Mouse (Mus musculus): ENCODE measurements at regions not wholly inside any gene's neighbourhood (a gene's known extent, or its start where the extent isn't known, plus 50 kb on each side); places are given as distances from the start of the nearest gene placed in this dataset.

DNA sequence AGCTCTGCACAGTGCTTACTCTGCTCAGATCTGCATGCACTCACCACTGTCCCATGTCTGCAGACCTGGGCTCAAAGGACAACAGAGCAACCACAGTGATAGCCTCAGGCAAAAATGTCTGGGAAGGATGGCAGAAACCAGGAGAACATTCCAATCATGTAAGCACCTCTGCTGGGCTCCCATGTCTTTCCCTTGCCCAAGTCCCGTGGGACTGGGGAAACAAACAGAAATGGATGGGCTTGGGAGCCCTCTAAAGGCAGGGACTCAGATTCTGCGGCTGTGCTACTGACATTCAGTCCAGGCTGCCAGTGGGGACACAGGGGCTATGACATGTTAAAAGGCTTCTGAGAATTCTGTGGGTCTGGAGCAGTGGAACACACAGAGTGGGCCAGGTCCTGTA is 128.8 kb upstream of the Dock1 start:
- H3K9ac ChIP-seq, result no peak overlapping the region
- H3K9me3 ChIP-seq (replicated peaks), result 0 out of 2 replicates have a peak, but pooled peaks cover 7% of the 10 kb centered on the region
- no peaks in the 10 kb centered on the region for H3K27me3 ChIP-seq (replicated peaks)
- H3K4me1 ChIP-seq (replicated peaks), result no peaks in the 10 kb centered on the region
- no peak for ATAC-seq (ENCODE audit: insufficient number of reproducible peaks, low FRiP score)
- no peak overlapping the region for H3K4me3 ChIP-seq
- no peak overlapping the region for H3K27ac ChIP-seq (ENCODE audit: poor library complexity, severe bottlenecking)
- WGBS, result 49% methylated on average over 2 of the region's 2 CpGs
- H3K4me2 ChIP-seq, result no peak overlapping the region
- H3K36me3 ChIP-seq, result no peaks in the 10 kb centered on the region

DNA sequence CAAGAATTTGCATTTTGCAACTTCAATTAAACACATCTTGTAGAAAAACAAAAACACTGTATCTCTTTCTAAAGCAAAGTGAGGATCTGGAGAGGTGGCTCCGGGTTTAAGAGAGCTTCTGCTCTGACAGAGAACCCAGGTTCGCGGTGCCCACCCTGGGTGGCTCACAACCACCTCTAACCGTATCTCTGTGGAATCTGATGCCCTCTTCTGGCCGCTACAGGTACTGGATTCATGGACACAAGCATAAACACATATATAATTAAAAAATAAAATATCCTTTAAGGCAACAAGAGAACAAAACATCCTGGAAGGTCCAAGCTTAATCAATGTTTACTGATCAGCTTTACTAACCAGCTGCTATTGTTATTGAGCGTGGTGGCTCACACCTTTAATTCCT is 124.3 kb upstream of the Dock1 start:
- Histone ChIP-seq H3K4me2 (no peak overlapping the region), H3K9ac (no peak overlapping the region), H3K9me3 (replicated peaks) (0 out of 2 replicates have a peak, but pooled peaks cover 7% of the 10 kb centered on the region), H3K27me3 (replicated peaks) (no peaks in the 10 kb centered on the region), H3K36me3 (no peaks in the 10 kb centered on the region), H3K4me1 (replicated peaks) (peaks cover 16% of the 10 kb centered on the region), H3K27ac (ENCODE audit: poor library complexity, severe bottlenecking) (no peak overlapping the region), H3K4me3 (no peak overlapping the region)
- ATAC-seq (ENCODE audit: insufficient number of reproducible peaks, low FRiP score), result no peak
- 74% methylated on average over 6 of the region's 6 CpGs for WGBS

DNA sequence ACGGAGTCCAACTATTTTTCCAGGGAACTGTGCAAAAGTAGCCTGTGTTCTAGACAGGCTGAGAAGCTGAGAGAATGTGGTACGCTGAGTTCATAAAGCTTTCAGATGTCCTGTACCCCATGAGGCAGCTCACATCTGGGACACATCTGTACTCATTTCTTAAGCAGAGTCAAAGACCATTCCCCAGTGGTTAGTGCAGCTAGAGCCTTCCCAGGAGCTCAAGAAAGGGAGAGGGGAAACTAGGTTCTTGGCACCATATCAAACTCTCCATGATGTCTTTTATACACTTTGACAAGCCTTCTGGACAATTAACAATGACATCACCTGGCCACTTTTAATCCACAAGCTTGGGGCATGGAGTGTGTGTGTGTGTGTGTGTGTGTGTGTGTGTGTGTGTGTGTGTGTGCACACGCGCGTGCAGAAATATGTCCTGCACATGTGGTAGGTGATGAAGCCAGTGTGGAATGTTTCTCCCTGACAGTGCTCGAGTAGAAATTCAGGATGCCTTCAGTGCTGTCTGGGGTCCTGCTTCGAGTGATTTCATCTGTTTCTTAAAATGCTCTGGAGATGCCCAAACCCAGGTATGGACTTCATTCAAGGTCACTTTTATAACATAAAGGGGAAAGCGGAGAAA is 121.1 kb upstream of the Dock1 start:
- Histone ChIP-seq H3K4me2 (no peak overlapping the region), H3K27me3 (replicated peaks) (no peaks in the 10 kb centered on the region), H3K4me3 (no peak overlapping the region), H3K36me3 (no peaks in the 10 kb centered on the region), H3K27ac (ENCODE audit: poor library complexity, severe bottlenecking) (no peak overlapping the region), H3K4me1 (replicated peaks) (peaks cover 16% of the 10 kb centered on the region), H3K9me3 (replicated peaks) (0 out of 2 replicates have a peak, but pooled peaks cover 7% of the 10 kb centered on the region), H3K9ac (no peak overlapping the region)
- ATAC-seq (ENCODE audit: insufficient number of reproducible peaks, low FRiP score), result no peak
- WGBS, result 76% methylated on average over 8 of the region's 8 CpGs

GRCm38 (mm10) chr7:134550221-134550809 is 120.1 kb upstream of the Dock1 start:
- Histone ChIP-seq H3K4me2 (no peak overlapping the region), H3K9ac (no peak overlapping the region), H3K9me3 (replicated peaks) (0 out of 2 replicates have a peak, but pooled peaks cover 7% of the 10 kb centered on the region), H3K27me3 (replicated peaks) (no peaks in the 10 kb centered on the region), H3K36me3 (no peaks in the 10 kb centered on the region), H3K4me1 (replicated peaks) (peaks cover 16% of the 10 kb centered on the region), H3K4me3 (no peak overlapping the region), H3K27ac (ENCODE audit: poor library complexity, severe bottlenecking) (no peak overlapping the region)
- ATAC-seq (ENCODE audit: insufficient number of reproducible peaks, low FRiP score), result no peak
- 28% methylated on average over 7 of the region's 7 CpGs for WGBS

- H3K9me3 ChIP-seq (replicated peaks), result no peaks in the 10 kb centered on the region
- no peak for ATAC-seq (ENCODE audit: insufficient number of reproducible peaks, low FRiP score)
- no peak overlapping the region for H3K9ac ChIP-seq
- H3K4me1 ChIP-seq (replicated peaks), result peaks cover 16% of the 10 kb centered on the region
- H3K4me2 ChIP-seq, result no peak overlapping the region
- 58% methylated on average over 6 of the region's 6 CpGs for whole genome bisulfite sequencing
- no peaks in the 10 kb centered on the region for H3K27me3 ChIP-seq (replicated peaks)
- no peaks in the 10 kb centered on the region for H3K36me3 ChIP-seq
- H3K4me3 ChIP-seq, result no peak overlapping the region
- no peak overlapping the region for H3K27ac ChIP-seq (ENCODE audit: poor library complexity, severe bottlenecking)
Observed at GRCm38 (mm10) chr7:134552051-134552451, 118.4 kb upstream of the Dock1 start.

DNA sequence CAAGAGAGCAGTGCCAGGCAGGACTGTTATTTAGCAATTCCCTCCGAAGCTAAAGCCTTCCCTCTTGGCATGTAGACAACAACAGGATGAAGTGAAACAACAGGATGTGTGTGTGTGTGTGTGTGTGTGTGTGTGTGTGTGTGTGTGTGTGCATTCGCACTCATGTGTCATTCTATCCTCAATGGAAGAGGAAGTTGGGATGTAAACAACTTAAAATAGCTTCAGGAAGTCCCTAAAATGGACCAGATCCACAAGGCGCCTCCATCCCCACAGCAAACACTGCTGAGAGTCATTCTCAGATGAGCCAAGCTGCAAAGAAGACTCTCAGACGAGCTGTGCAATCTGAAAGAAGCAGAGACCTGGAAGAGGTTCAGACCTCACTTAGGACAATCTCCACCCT is 114.4 kb upstream of the Dock1 start:
- no peak overlapping the region for H3K4me3 ChIP-seq
- H3K27me3 ChIP-seq (replicated peaks), result no peaks in the 10 kb centered on the region
- peaks cover 1% of the 10 kb centered on the region for H3K4me1 ChIP-seq (replicated peaks)
- no peak overlapping the region for H3K27ac ChIP-seq (ENCODE audit: poor library complexity, severe bottlenecking)
- 46% methylated on average over 4 of the region's 4 CpGs for WGBS
- H3K9ac ChIP-seq, result no peak overlapping the region
- no peaks in the 10 kb centered on the region for H3K36me3 ChIP-seq
- H3K4me2 ChIP-seq, result no peak overlapping the region
- ATAC-seq (ENCODE audit: insufficient number of reproducible peaks, low FRiP score), result no peak
- H3K9me3 ChIP-seq (replicated peaks), result 0 out of 2 replicates have a peak, but pooled peaks cover 3% of the 10 kb centered on the region

DNA sequence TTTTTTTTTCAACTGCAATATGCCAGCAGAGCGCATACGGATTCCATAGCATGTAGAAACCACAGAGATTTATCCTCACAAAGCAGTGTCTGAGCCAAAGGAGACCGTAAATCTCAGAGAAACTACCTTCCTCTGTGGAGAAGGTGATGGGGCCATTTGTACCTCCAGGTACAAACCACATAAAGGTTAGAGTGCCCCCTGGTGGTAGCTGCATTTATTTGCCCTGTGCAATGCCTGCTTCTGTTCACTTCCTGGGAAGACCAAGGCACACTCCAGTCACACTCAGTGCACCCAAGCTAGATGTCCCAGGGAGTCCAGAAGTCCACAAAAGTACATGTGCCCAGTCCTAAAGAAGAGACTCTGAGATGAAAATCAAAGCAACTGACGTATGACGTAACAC is 104.1 kb upstream of the Dock1 start:
- Histone ChIP-seq H3K4me3 (no peak overlapping the region), H3K9ac (no peak overlapping the region), H3K4me2 (no peak overlapping the region), H3K9me3 (replicated peaks) (no peaks in the 10 kb centered on the region), H3K4me1 (replicated peaks) (peaks cover 4% of the 10 kb centered on the region; the same call in 1 of the 2 replicates), H3K27me3 (replicated peaks) (no peaks in the 10 kb centered on the region), H3K27ac (ENCODE audit: poor library complexity, severe bottlenecking) (no peak overlapping the region), H3K36me3 (no peaks in the 10 kb centered on the region)
- ATAC-seq (ENCODE audit: insufficient number of reproducible peaks, low FRiP score), result no peak
- 81% methylated on average over 5 of the region's 5 CpGs for WGBS

DNA sequence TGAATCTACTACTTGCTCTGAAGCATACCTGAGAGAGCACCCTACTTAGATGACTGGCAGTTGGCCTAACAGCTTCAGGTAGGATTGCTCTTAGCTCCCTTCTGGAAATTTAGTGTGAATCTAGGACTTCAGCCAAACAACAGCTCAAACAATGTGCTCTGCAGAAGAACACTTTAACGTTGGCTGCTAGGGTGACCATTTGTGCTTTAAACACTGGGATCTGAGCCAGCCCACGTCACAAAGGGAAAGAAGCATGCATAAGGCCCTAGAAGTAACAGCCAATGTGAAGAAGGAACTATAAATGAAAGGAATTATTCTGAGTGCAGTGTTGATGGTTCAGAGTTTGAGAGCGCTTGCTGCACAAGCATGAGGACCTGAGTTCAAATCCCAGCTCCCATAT is 101.2 kb upstream of the Dock1 start:
- H3K4me2 ChIP-seq, result no peak overlapping the region
- peaks cover 4% of the 10 kb centered on the region; the same call in 1 of the 2 replicates for H3K4me1 ChIP-seq (replicated peaks)
- 73% methylated on average over 3 of the region's 3 CpGs for WGBS
- no peaks in the 10 kb centered on the region for H3K9me3 ChIP-seq (replicated peaks)
- ATAC-seq (ENCODE audit: insufficient number of reproducible peaks, low FRiP score), result no peak
- H3K27me3 ChIP-seq (replicated peaks), result no peaks in the 10 kb centered on the region
- H3K27ac ChIP-seq (ENCODE audit: poor library complexity, severe bottlenecking), result no peak overlapping the region
- no peak overlapping the region for H3K9ac ChIP-seq
- H3K36me3 ChIP-seq, result no peaks in the 10 kb centered on the region
- no peak overlapping the region for H3K4me3 ChIP-seq

- Histone ChIP-seq H3K4me1 (replicated peaks) (peaks cover 4% of the 10 kb centered on the region; the same call in 1 of the 2 replicates), H3K27me3 (replicated peaks) (no peaks in the 10 kb centered on the region), H3K36me3 (no peaks in the 10 kb centered on the region), H3K9me3 (replicated peaks) (peaks cover 2% of the 10 kb centered on the region; the same call in 1 of the 2 replicates), H3K9ac (no peak overlapping the region), H3K4me2 (no peak overlapping the region), H3K4me3 (no peak overlapping the region), H3K27ac (ENCODE audit: poor library complexity, severe bottlenecking) (peak overlapping the region; percentile 35; the same call in 1 of the 2 replicates)
- WGBS, result 52% methylated on average over 5 of the region's 5 CpGs
- no peak for ATAC-seq (ENCODE audit: insufficient number of reproducible peaks, low FRiP score)
Observed at GRCm38 (mm10) chr7:134570176-134570810, 100.2 kb upstream of the Dock1 start.

GRCm38 (mm10) chr7:134581746-134582145 is 88.7 kb upstream of the Dock1 start:
- no peaks in the 10 kb centered on the region for H3K36me3 ChIP-seq
- no peaks in the 10 kb centered on the region for H3K4me1 ChIP-seq (replicated peaks)
- no peak overlapping the region for H3K9ac ChIP-seq
- no peak overlapping the region for H3K4me3 ChIP-seq
- no peak overlapping the region for H3K4me2 ChIP-seq
- H3K9me3 ChIP-seq (replicated peaks), result no peaks in the 10 kb centered on the region
- H3K27ac ChIP-seq (ENCODE audit: poor library complexity, severe bottlenecking), result no peak overlapping the region
- ATAC-seq (ENCODE audit: insufficient number of reproducible peaks, low FRiP score), result no peak
- H3K27me3 ChIP-seq (replicated peaks), result no peaks in the 10 kb centered on the region

DNA sequence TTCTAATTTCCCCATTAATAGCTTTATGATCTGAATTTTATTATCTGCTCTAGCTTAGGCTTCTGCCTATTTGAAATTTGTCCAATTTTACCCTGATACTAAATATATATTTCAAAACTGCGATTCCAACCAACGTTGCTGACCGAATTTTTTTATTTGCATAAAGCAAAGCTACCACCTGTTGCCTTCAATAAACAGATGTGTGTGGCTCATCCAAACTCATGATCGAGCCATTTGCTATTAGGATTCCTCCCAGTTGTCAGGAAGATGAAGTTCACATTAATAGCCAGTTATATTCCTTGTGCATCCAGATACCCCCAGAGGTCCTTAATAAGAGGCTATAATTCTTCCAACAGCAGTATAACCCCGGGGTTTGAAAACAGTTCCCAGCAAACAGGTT is 85.0 kb upstream of the Dock1 start:
- no peak overlapping the region for H3K27ac ChIP-seq (ENCODE audit: poor library complexity, severe bottlenecking)
- peaks cover 4% of the 10 kb centered on the region; the same call in 1 of the 2 replicates for H3K4me1 ChIP-seq (replicated peaks)
- no peak overlapping the region for H3K4me2 ChIP-seq
- no peaks in the 10 kb centered on the region for H3K36me3 ChIP-seq
- no peaks in the 10 kb centered on the region for H3K27me3 ChIP-seq (replicated peaks)
- no peaks in the 10 kb centered on the region for H3K9me3 ChIP-seq (replicated peaks)
- no peak overlapping the region for H3K4me3 ChIP-seq
- ATAC-seq (ENCODE audit: insufficient number of reproducible peaks, low FRiP score), result no peak
- H3K9ac ChIP-seq, result no peak overlapping the region
- 81% methylated on average over 5 of the region's 5 CpGs for WGBS
